Mouse (Mus musculus) kidney, embryonic 16.5 days (tissue): Measurements from ENCODE around the gene Tmem235. TPM values are rescaled to one million over a fixed set of nuclear protein-coding genes. Genes with fewer than 3 reads are reported as not detected.
"Not testable (repeated sequence)": the region's sequence is repeated elsewhere in the genome, so short reads cannot be mapped to it uniquely, and the experiment has no call there.

Experiments
- ATAC-seq: fragments of 200-750 bp; cut with Nextera tagmentation; 2 replicates; pipeline ENCODE4 v1.8.0; 2017; ENCODE audit warnings: moderate TSS enrichment; ENCODE audit not compliant: low FRiP score, low TSS enrichment
- H3K27ac ChIP-seq: fragments of 300-500 bp; sonication (generic); 2 replicates; pipeline ENCODE4 v1.5.1; 2014; ENCODE audit warnings: low read length
- H3K27me3 ChIP-seq: fragments of 300-500 bp; sonication (generic); 2 replicates; pipeline ENCODE4 v1.6.1; 2014; ENCODE audit warnings: low read length, control low read depth, mixed read lengths; ENCODE audit not compliant: insufficient read depth
- H3K36me3 ChIP-seq: fragments of 300-500 bp; sonication (generic); 2 replicates; pipeline ENCODE4 v1.6.1; 2014; ENCODE audit warnings: low read length, control low read depth, mixed read lengths; ENCODE audit not compliant: insufficient read depth
- H3K4me1 ChIP-seq: fragments of 300-500 bp; sonication (generic); 2 replicates; pipeline ENCODE4 v1.6.1; 2014; ENCODE audit warnings: low read length, control low read depth, mixed read lengths; ENCODE audit not compliant: insufficient read depth
- H3K4me2 ChIP-seq: fragments of 300-500 bp; sonication (generic); replicated peaks from 2 replicates; pipeline ENCODE4 v1.6.1; 2014; ENCODE audit warnings: low read depth, low read length
- H3K4me3 ChIP-seq: fragments of 300-500 bp; sonication (generic); 2 replicates; pipeline ENCODE4 v1.5.1; 2014; ENCODE audit warnings: mild to moderate bottlenecking, low read length
- H3K9ac ChIP-seq: fragments of 300-500 bp; sonication (generic); replicated peaks from 2 replicates; pipeline ENCODE4 v1.6.1; 2014; ENCODE audit warnings: low read length
- H3K9me3 ChIP-seq: fragments of 300-500 bp; sonication (generic); 2 replicates; pipeline ENCODE4 v1.6.1; 2016; ENCODE audit warnings: low read length, control low read depth
- WGBS: fragments of 180-500 bp; shearing (Covaris S2); extraction: QIAGEN DNeasy Blood & Tissue Kit; methylation state at CpG from one replicate; pipeline ENCODE4 v1.1.7; 2014; 5-methylcytosine and 5-hydroxymethylcytosine counted together
- polyA plus RNA-seq: library from polyadenylated mRNA; unstranded; fragments of >200 nt; fragmentation: Nextera tagmentation; extraction: Ambion mirVana; gene quantifications from 2 replicates; pipeline ENCODE4 v1.2.1, GENCODE M21; 2015

Tmem235 gene
- polyA plus RNA-seq, 1 experiment from 2014 or later = not detected

DNA sequence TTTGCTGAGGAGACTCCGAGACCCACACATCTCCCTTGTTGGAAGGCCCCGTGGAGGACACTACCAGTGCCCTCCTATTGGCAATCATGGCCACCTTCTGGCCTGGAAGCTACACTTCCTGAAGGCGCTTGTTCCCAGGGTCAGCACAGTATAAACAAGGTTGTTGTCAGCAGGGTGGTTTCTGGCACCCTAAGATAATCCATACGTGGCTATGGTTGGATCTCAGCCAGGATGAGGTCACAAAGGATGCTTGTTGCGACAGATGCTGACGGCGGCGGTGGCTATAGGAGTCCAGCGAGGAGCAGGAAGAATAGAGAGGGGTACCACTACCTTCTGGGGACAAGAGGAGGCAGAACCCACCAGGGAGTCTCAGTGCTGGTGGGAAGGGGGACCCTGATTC, 30.2 kb upstream of the Tmem235 start:
- Histone ChIP-seq H3K9me3 (no peaks in the 10 kb centered on the region), H3K4me3 (no peak overlapping the region), H3K4me2 (no peak overlapping the region), H3K9ac (no peak overlapping the region), H3K36me3 (no peaks in the 10 kb centered on the region), H3K4me1 (peaks cover 50% of the 10 kb centered on the region), H3K27ac (peak overlapping the region; percentile 81), H3K27me3 (no peaks in the 10 kb centered on the region)
- no peak for ATAC-seq
- WGBS = 71% methylated on average over 9 of the region's 9 CpGs

DNA sequence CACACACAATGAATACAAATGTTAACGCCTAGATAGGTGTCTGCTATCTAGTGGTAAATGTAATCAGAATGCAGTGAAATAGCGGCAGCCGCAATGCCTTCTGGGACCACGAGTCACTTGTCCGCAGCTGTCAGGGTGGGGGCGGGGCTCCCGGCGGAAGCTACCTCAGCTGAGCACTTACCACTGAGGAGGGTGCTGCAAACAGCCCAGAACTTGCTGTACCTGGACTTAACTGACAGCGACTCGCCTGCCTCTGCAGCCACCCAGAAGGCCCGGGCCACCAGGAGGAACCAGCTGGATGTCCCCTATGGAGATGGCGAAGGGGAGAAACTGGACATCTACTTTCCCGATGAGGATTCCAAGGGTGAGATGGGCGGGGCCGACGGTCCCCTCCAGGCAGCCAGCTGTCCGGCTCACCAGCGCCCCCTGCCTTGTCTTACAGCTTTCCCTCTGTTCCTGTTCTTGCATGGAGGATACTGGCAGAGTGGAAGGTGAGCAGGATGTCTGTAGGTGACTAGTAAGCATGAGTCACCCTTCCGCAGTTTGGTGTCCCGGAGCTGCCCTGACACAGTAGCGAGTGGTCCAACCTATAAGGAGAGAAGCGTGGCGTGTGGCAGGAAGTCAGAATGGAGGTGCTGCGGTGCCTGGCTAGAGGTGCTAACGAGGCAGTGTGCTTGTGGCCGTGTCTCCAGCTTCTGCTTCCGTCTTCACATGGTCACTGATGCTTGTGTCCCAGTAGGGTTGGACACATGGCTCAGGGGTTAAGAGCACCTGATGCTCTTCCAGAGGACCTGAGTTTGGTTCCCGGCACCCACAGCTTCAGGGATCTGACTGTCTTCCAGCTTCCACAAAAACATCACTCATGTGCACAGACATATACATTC, 28.2 kb upstream of the Tmem235 start:
- peak overlapping the region; percentile 31 for H3K4me3 ChIP-seq
- no peaks in the 10 kb centered on the region for H3K27me3 ChIP-seq
- no peaks in the 10 kb centered on the region for H3K9me3 ChIP-seq
- H3K36me3 ChIP-seq = no peaks in the 10 kb centered on the region
- H3K4me1 ChIP-seq = peaks cover 39% of the 10 kb centered on the region
- peak overlapping the region; percentile 54 for H3K4me2 ChIP-seq
- 0 out of 2 replicates have a peak overlapping the region, but pooled peaks have one; percentile 1 for H3K27ac ChIP-seq
- WGBS = 21% methylated on average over 28 of the region's 28 CpGs
- no peak overlapping the region for H3K9ac ChIP-seq
- ATAC-seq = 0 out of 2 replicates have a peak, but pooled peaks have one; percentile 33

DNA sequence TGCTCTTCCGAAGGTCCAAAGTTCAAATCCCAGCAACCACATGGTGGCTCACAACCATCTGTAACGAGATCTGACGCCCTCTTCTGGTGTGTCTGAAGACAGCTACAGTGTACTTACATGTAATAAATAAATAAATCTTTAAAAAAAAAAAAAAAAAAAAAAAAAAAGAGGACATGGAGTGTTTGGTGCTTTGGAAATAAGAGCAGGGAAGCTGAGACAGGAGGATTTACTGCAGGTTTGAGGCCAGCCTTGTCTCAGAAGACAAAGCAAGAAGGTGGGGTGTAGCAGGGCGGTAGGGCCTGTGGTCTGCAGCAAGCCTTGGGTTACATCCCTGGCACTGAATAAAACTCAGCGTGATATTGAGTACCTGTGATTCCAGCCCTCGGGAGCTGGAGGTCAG, 27.0 kb upstream of the Tmem235 start:
- H3K9ac ChIP-seq, H3K9me3 ChIP-seq, ATAC-seq, H3K4me2 ChIP-seq, H3K36me3 ChIP-seq, H3K27me3 ChIP-seq, H3K4me3 ChIP-seq: not testable (repeated sequence)
- 0 out of 2 replicates have a peak overlapping the region, but pooled peaks have one; percentile 33 for H3K27ac ChIP-seq
- H3K4me1 ChIP-seq = peaks cover 31% of the 10 kb centered on the region
- WGBS = 88% methylated on average over 4 of the region's 6 CpGs

DNA sequence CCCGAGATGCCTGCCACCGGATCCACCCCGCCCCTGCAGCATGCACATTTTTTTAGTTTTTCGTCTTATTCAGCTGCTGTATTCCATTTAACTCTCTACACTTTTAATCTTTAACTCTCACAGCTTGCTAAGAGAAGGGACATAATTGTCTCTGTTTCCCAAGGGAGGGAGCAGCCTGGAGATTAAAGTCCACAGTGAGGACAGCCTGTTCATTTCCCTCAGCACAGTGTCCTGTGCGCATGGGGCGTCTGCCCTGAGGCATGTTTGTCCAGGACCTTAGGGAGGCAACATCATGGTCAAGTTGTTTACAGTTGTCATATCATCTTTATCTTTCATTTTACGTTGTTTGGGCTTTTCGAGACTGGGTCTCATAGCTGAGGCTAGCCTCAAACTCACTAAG, 26.5 kb upstream of the Tmem235 start:
- no peaks in the 10 kb centered on the region for H3K36me3 ChIP-seq
- 86% methylated on average over 8 of the region's 8 CpGs for WGBS
- no peak overlapping the region for H3K4me2 ChIP-seq
- H3K9ac ChIP-seq = no peak overlapping the region
- H3K9me3 ChIP-seq = no peaks in the 10 kb centered on the region
- peaks cover 30% of the 10 kb centered on the region for H3K4me1 ChIP-seq
- no peak overlapping the region for H3K4me3 ChIP-seq
- no peak for ATAC-seq
- no peaks in the 10 kb centered on the region for H3K27me3 ChIP-seq
- H3K27ac ChIP-seq = peak overlapping the region; percentile 37; the same call in 1 of the 2 replicates

DNA sequence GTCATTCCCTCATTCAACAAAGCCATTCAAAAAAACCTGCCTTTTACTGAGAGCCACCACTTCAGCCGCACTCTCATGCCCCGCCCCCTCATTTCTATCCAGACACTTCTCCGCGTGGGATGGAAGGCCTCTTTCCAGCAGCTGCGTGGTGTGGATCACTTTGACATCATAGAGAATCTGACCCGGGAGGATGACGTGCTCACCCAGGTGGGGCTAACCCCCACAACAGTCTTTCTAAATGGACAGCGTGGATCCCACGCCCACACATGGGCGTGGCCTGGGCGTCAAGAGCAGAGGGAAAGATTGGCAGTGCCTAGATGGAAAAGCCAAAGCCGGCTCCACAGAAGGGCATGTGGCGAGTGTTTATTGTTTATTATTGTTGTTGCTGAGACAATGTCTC, 24.2 kb upstream of the Tmem235 start:
- Histone ChIP-seq H3K9ac (no peak overlapping the region), H3K4me3 (peak overlapping the region; percentile 22; the same call in 1 of the 2 replicates)
- no peak for ATAC-seq

DNA sequence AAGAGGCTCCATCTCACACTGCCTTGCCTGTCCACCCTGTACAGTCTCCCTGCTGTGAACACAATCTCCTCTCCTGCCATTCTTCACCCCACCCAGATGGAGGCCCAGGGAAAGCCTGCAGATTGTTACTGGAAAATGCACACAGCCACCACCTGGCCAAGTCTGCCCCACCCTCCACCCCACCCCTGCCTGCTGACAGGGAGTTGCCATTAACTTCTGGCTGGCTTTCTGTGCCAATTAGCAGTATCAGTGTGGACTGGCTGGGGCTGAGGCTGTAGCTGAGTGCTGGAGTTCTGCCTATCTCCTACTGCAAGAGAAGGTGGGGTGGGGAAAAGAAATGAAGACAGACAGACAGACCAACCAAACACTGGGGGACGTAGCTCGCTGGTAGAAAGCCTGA, 22.0 kb upstream of the Tmem235 start:
- H3K9me3 ChIP-seq = no peaks in the 10 kb centered on the region
- no peak for ATAC-seq
- no peak overlapping the region for H3K27ac ChIP-seq
- no peak overlapping the region for H3K4me3 ChIP-seq
- 56% methylated on average over 2 of the region's 2 CpGs for WGBS
- H3K4me1 ChIP-seq = peaks cover 9% of the 10 kb centered on the region
- no peak overlapping the region for H3K9ac ChIP-seq
- no peaks in the 10 kb centered on the region for H3K27me3 ChIP-seq
- no peak overlapping the region for H3K4me2 ChIP-seq
- no peaks in the 10 kb centered on the region for H3K36me3 ChIP-seq

More for the DNA sequence above, 24.2 kb upstream of the Tmem235 start:
- Histone ChIP-seq H3K4me1 (peaks cover 14% of the 10 kb centered on the region), H3K27me3 (no peaks in the 10 kb centered on the region), H3K27ac (no peak overlapping the region), H3K36me3 (no peaks in the 10 kb centered on the region), H3K4me2 (peak overlapping the region; percentile 47), H3K9me3 (no peaks in the 10 kb centered on the region)
- WGBS = 30% methylated on average over 13 of the region's 13 CpGs

DNA sequence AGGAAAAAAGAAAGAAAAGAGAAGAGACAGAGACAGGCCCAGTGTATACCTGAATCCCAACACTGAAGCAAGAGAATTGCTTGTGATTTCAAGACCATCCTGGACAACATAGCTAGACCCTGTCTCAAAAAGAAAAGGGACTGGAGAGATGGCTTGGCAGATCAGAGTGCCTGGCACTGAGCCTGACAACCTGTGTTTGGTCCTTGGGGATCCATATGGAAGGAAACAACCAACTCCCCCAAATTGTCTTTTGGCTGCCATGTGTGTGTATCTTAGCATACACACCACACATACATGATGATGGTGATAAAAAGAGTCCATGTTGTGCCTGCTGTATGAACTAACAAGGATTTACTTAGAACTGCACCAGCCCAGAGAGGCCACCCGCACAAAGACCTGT, 21.5 kb upstream of the Tmem235 start:
- no peaks in the 10 kb centered on the region for H3K36me3 ChIP-seq
- H3K27ac ChIP-seq = no peak overlapping the region
- H3K27me3 ChIP-seq = no peaks in the 10 kb centered on the region
- H3K9me3 ChIP-seq = no peaks in the 10 kb centered on the region
- 84% methylated on average over 1 of the region's 1 CpGs for WGBS
- H3K4me3 ChIP-seq = no peak overlapping the region
- no peak for ATAC-seq
- H3K9ac ChIP-seq = no peak overlapping the region
- H3K4me1 ChIP-seq = peaks cover 9% of the 10 kb centered on the region
- no peak overlapping the region for H3K4me2 ChIP-seq

DNA sequence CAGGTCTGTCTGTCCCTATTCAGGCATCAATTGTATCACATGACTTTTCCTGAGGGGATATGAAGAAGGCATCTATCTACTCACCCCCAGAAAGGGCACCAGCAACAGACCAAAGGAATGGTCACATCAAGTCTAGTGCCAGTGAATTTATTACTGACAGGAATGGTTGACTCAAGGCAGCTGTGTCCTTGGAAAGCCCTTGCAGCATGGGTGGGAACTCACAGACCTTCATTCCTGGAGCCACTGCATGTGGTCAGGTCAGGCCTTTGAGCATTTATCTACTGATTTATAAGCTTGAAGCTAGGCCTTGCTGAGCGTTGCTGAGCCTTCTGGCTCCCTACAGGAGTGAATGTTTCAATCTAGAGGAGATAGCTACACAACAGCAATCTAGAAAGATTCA, 19.6 kb upstream of the Tmem235 start:
- Histone ChIP-seq H3K36me3 (no peaks in the 10 kb centered on the region), H3K4me1 (peaks cover 14% of the 10 kb centered on the region), H3K27ac (no peak overlapping the region), H3K4me2 (no peak overlapping the region), H3K9ac (no peak overlapping the region), H3K9me3 (no peaks in the 10 kb centered on the region), H3K4me3 (no peak overlapping the region), H3K27me3 (no peaks in the 10 kb centered on the region)
- WGBS = 27% methylated on average over 1 of the region's 1 CpGs
- ATAC-seq = no peak

DNA sequence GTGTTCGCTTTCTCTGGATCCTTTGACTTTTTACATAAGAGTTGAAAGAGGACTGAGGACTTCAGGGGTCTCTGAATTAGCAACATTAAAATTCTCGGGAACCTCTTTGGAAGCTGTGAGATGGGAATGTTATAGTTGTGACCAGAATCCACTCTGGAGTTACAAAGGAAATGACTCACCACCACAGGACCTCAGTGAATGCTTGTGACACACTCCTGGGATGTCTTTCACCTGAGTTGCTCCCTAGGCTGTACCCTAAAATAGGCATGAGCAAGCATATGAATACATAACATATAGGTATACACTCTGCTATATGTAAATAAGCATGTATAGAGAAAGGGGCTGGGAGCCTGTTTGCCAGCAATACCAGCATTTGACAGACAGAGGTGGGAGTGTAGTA, 17.1 kb upstream of the Tmem235 start:
- no peak overlapping the region for H3K4me2 ChIP-seq
- no peak overlapping the region for H3K9ac ChIP-seq
- H3K27ac ChIP-seq = no peak overlapping the region
- no peaks in the 10 kb centered on the region for H3K27me3 ChIP-seq
- WGBS = 85% methylated on average over 2 of the region's 2 CpGs
- H3K36me3 ChIP-seq = no peaks in the 10 kb centered on the region
- no peak overlapping the region for H3K4me3 ChIP-seq
- ATAC-seq = no peak
- H3K9me3 ChIP-seq = no peaks in the 10 kb centered on the region
- peaks cover 21% of the 10 kb centered on the region for H3K4me1 ChIP-seq

DNA sequence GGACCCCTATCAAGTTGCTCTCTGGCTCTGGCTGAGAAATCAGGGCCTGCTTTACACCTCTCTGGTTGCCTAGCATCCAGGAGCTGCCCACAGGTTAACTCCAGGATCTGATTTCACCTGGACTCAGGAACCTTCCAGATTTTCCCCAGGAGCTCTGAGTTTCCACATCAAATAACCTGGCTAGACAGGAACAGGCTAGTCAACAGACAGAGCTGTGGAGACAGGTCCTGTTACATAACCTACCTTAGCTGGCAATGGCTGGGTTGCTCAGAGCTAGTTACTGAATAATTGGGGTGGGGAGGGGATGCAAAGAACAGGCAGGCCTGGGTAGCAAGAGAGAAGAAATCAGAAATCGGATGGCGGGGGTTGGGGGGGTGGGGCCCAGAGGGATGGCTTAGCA, 15.6 kb upstream of the Tmem235 start:
- 0 out of 2 replicates have a peak, but pooled peaks have one; percentile 29 for ATAC-seq
- Histone ChIP-seq H3K4me2 (no peak overlapping the region), H3K4me1 (peaks cover 23% of the 10 kb centered on the region), H3K4me3 (no peak overlapping the region), H3K27me3 (no peaks in the 10 kb centered on the region), H3K27ac (peak overlapping the region; percentile 83), H3K9me3 (no peaks in the 10 kb centered on the region), H3K9ac (no peak overlapping the region), H3K36me3 (no peaks in the 10 kb centered on the region)
- 54% methylated on average over 2 of the region's 2 CpGs for WGBS
